Mouse (Mus musculus) MEL (cell line): ENCODE measurements around the gene Hk2.

Experiments
- CTCF ChIP-seq, 3 experiments: IDR thresholded peaks in 2 of 3; conservative IDR thresholded peaks in 1 of 3; 2 replicates each; pipeline ENCODE4 v1.5.1; 2011 to 2012; ENCODE audit warnings: low read length in 3 of 3, low read depth in 2 of 3, mild to moderate bottlenecking in 2 of 3, improper control_type of control experiment in 1 of 3, inconsistent platforms in 1 of 3, mixed read lengths in 1 of 3, moderate library complexity in 1 of 3; ENCODE audit not compliant: control insufficient read depth in 1 of 3, insufficient read depth in 1 of 3, poor library complexity in 1 of 3, severe bottlenecking in 1 of 3
- E2F4 ChIP-seq: IDR thresholded peaks from 2 replicates; pipeline ENCODE4 v1.6.1; 2011; ENCODE audit warnings: low read depth, low read length, improper control_type of control experiment, borderline replicate concordance
- EP300 ChIP-seq, 2 experiments: IDR thresholded peaks; 2 replicates each; pipeline ENCODE4 v1.6.1; 2011; ENCODE audit warnings: improper control_type of control experiment in 2 of 2, low read length in 2 of 2, low read depth in 1 of 2, mild to moderate bottlenecking in 1 of 2
- GATA1 ChIP-seq: IDR thresholded peaks from 2 replicates; pipeline ENCODE4 v1.6.1; 2011; ENCODE audit warnings: low read depth, low read length, improper control_type of control experiment
- HCFC1 ChIP-seq: IDR thresholded peaks from 2 replicates; pipeline ENCODE4 v1.6.1; 2012; ENCODE audit warnings: low read depth, mild to moderate bottlenecking, inconsistent platforms, low read length, improper control_type of control experiment, moderate library complexity
- MAX ChIP-seq: IDR thresholded peaks from 2 replicates; pipeline ENCODE4 v1.6.1; 2011; ENCODE audit warnings: low read length, improper control_type of control experiment
- MYC ChIP-seq: IDR thresholded peaks from 2 replicates; pipeline ENCODE4 v1.6.1; 2011; ENCODE audit warnings: low read depth, mild to moderate bottlenecking, low read length, improper control_type of control experiment, moderate library complexity
- POLR2A ChIP-seq, 2 experiments: IDR thresholded peaks; 2 replicates each; pipeline ENCODE4 v1.6.1; 2011 to 2012; ENCODE audit warnings: low read length in 2 of 2, mild to moderate bottlenecking in 2 of 2, control low read depth in 1 of 2, improper control_type of control experiment in 1 of 2, low read depth in 1 of 2, moderate library complexity in 1 of 2; ENCODE audit not compliant: control insufficient read depth in 1 of 2, insufficient read depth in 1 of 2, poor library complexity in 1 of 2
- POLR2AphosphoS5 ChIP-seq: IDR thresholded peaks from 2 replicates; pipeline ENCODE4 v1.6.1; 2012; ENCODE audit warnings: low read depth, borderline replicate concordance, mild to moderate bottlenecking, inconsistent platforms, low read length, moderate library complexity, mixed read lengths
- TBP ChIP-seq: IDR thresholded peaks from 2 replicates; pipeline ENCODE4 v1.8.0; 2011; ENCODE audit warnings: low read depth, low read length, improper control_type of control experiment
- TCF12 ChIP-seq: IDR thresholded peaks from 2 replicates; pipeline ENCODE4 v1.6.1; 2014; ENCODE audit warnings: low read depth, mild to moderate bottlenecking, inconsistent platforms, low read length, improper control_type of control experiment, moderate library complexity
- UBTF ChIP-seq: IDR thresholded peaks from 2 replicates; pipeline ENCODE4 v1.6.1; 2012; ENCODE audit warnings: low read depth, mild to moderate bottlenecking, inconsistent platforms, low read length, improper control_type of control experiment, moderate library complexity, borderline replicate concordance; ENCODE audit not compliant: insufficient read depth
- ZNF384 ChIP-seq: IDR thresholded peaks from 2 replicates; pipeline ENCODE4 v1.6.1; 2012; ENCODE audit warnings: low read depth, mild to moderate bottlenecking, inconsistent platforms, low read length, improper control_type of control experiment

DNA sequence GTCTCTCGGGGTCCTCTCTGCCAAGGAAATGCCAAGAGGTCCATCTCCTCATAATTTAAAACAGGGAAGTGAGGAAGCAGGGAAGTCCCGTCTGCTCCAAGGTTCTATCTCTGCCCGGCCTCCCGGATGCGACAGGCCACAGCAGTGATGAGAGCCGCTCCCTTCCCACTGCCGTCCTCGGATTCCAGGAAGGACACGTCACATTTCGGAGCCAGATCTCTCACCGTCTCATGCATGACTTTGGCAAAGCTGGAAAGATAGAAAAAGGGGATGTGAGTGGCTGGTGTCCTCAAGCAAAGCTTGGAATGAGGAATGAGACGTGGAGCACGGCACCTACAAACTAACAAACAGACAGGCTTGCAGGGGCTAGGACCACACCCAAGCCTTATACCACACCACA is 47.0 kb downstream of the Hk2 start:
- TF ChIP-seq POLR2A (IDR thresholded peaks at IDR 0.05; ENCODE audit: control insufficient read depth in 1 of 2, insufficient read depth in 1 of 2, low read depth in 1 of 2, low read length in 2 of 2, poor library complexity in 1 of 2) (no peak), MYC (no peak), EP300 (IDR thresholded peaks at IDR 0.05; ENCODE audit: low read depth in 1 of 2, low read length in 2 of 2) (no peak), ZNF384 (no peak), E2F4 (no peak), CTCF (IDR thresholded peaks at IDR 0.05 in 2 of 3, conservative IDR thresholded peaks at IDR 0.05 in 1 of 3; ENCODE audit: control insufficient read depth in 1 of 3, insufficient read depth in 1 of 3, low read depth in 2 of 3, low read length in 3 of 3, poor library complexity in 1 of 3, severe bottlenecking in 1 of 3) (no peak), TBP (no peak), UBTF (no peak), POLR2AphosphoS5 (no peak), HCFC1 (no peak), MAX (no peak), GATA1 (no peak), TCF12 (no peak)
